ENCODE assay signal across 8 mouse cellular contexts in genomic region chr19:16132791-16132864, GRCm38 (mm10). TPM values are rescaled to one million over a fixed set of nuclear protein-coding genes. Genes with fewer than 3 reads are reported as not detected.
DNase-seq lines count a peak whose midpoint lies in the region; ATAC-seq and TF ChIP-seq lines count a peak whose summit lies in the region.

Gene Gnaq (plus strand): TSS chr19:16132831.

- no peak for DNase-seq in left cerebral cortex, adult 2 months (ENCODE audit: extremely low spot score in 1 of 2, low spot score in 2 of 2)
- DNase-seq in left cerebral cortex, adult 9 months (ENCODE audit: low spot score in 2 of 2) = no peak
- DNase-seq in heart, postnatal 0 days (ENCODE audit: low spot score) = no peak
- DNase-seq in limb, embryonic 10.5 days (ENCODE audit: low spot score) = no peak
- no peak for DNase-seq in cerebellum, adult 9-11 months
- DNase-seq in natural killer cell, adult 2 months (ENCODE audit: low spot score in 2 of 2) = no peak

- H3K4me2 ChIP-seq in embryonic facial prominence, embryonic 12.5 days (replicated peaks) = peak within 1 kb of the TSS; percentile 75
- peak within 1 kb of the TSS; percentile 70 for H3K4me2 ChIP-seq in heart, postnatal 0 days (ENCODE audit: low read depth, low read length)

- no peak for ATAC-seq in embryonic facial prominence, embryonic 12.5 days (ENCODE audit: insufficient number of reproducible peaks, insufficient read depth, low FRiP score, low TSS enrichment)
- no peak for ATAC-seq in heart, postnatal 0 days (ENCODE audit: insufficient read depth, low read depth)
- ATAC-seq in neutrophil, adult 5-6 weeks (ENCODE audit: extremely low read depth, insufficient number of reproducible peaks, low FRiP score, poor library complexity, severe bottlenecking) = no peak

- no peaks in the 10 kb centered on the region for H3K36me3 ChIP-seq in embryonic facial prominence, embryonic 12.5 days
- H3K36me3 ChIP-seq in heart, postnatal 0 days (replicated peaks; ENCODE audit: control insufficient read depth, insufficient read depth, low read length) = no peaks in the 10 kb centered on the region
- no peaks in the 10 kb centered on the region for H3K36me3 ChIP-seq in limb, embryonic 10.5 days

- H3K4me3 ChIP-seq in left cerebral cortex, adult 2 months = peak within 1 kb of the TSS; percentile 86
- peak within 1 kb of the TSS; percentile 92 for H3K4me3 ChIP-seq in embryonic facial prominence, embryonic 12.5 days
- peak within 1 kb of the TSS; percentile 99 for H3K4me3 ChIP-seq in heart, postnatal 0 days (ENCODE audit: low read depth, low read length)
- peak within 1 kb of the TSS; percentile 97 for H3K4me3 ChIP-seq in limb, embryonic 10.5 days

- no peak for TF ChIP-seq CTCF in left cerebral cortex, adult 2 months (IDR thresholded peaks at IDR 0.05)
- TF ChIP-seq CTCF in heart, postnatal 0 days (IDR thresholded peaks at IDR 0.05; ENCODE audit: low read depth) = no peak

- H3K27ac ChIP-seq in left cerebral cortex, adult 2 months = peak within 1 kb of the TSS; percentile 97
- peak within 1 kb of the TSS; percentile 99 for H3K27ac ChIP-seq in embryonic facial prominence, embryonic 12.5 days
- peak within 1 kb of the TSS; percentile 99 for H3K27ac ChIP-seq in heart, postnatal 0 days (ENCODE audit: low read depth)
- peak within 1 kb of the TSS; percentile 99 for H3K27ac ChIP-seq in limb, embryonic 10.5 days

- H3K9ac ChIP-seq in embryonic facial prominence, embryonic 12.5 days = peak within 1 kb of the TSS; percentile 99
- H3K9ac ChIP-seq in heart, postnatal 0 days (replicated peaks; ENCODE audit: low read depth, low read length) = peak within 1 kb of the TSS; percentile 99

- no peak for TF ChIP-seq EP300 in heart, postnatal 0 days (IDR thresholded peaks at IDR 0.05; ENCODE audit: low read depth)

- intact Hi-C loops in left cerebral cortex, adult 2 months (cut with DNase I) = loop anchor here (2.0 to 5.0 kb wide), 3 partner anchors 68 to 215 kb away; no protein-coding TSS in a partner anchor

- no peaks in the 10 kb centered on the region for H3K27me3 ChIP-seq in embryonic facial prominence, embryonic 12.5 days
- no peaks in the 10 kb centered on the region for H3K27me3 ChIP-seq in heart, postnatal 0 days (ENCODE audit: control insufficient read depth, insufficient read depth, low read length)
- no peaks in the 10 kb centered on the region for H3K27me3 ChIP-seq in limb, embryonic 10.5 days (ENCODE audit: low read depth, poor library complexity, severe bottlenecking)

- H3K4me1 ChIP-seq in embryonic facial prominence, embryonic 12.5 days = peaks cover 29% of the 10 kb centered on the region
- H3K4me1 ChIP-seq in heart, postnatal 0 days (ENCODE audit: control insufficient read depth, insufficient read depth) = peaks cover 32% of the 10 kb centered on the region
- peaks cover 32% of the 10 kb centered on the region for H3K4me1 ChIP-seq in limb, embryonic 10.5 days

- WGBS in embryonic facial prominence, embryonic 12.5 days = 0% methylated on average over 13 of the region's 14 CpGs
- 4% methylated on average over 4 of the region's 14 CpGs for WGBS in heart, postnatal 0 days
- 20% methylated on average over 14 of the region's 14 CpGs for WGBS in limb, embryonic 10.5 days

- no peaks in the 10 kb centered on the region for H3K9me3 ChIP-seq in embryonic facial prominence, embryonic 12.5 days
- no peaks in the 10 kb centered on the region for H3K9me3 ChIP-seq in heart, postnatal 0 days (replicated peaks; ENCODE audit: control insufficient read depth, low read length)
- H3K9me3 ChIP-seq in limb, embryonic 10.5 days (replicated peaks) = no peaks in the 10 kb centered on the region

RNA-seq across cellular contexts. Expression of gene Gnaq, which starts in this region (rescaled TPM):
- total RNA-seq in left cerebral cortex, adult 2 months (2021) = 100 to 1,000 TPM; 164 to 172 TPM
- 28.7 and 28.9 TPM in 2 replicates for polyA plus RNA-seq in embryonic facial prominence, embryonic 12.5 days (2016; fragmentation: Nextera tagmentation; extraction: Ambion mirVana)
- 24.6 and 27.0 TPM in 2 replicates for total RNA-seq in heart, postnatal 0 days (2014; rRNA removed; ENCODE audit: low replicate concordance)
- 11.9 and 12.7 TPM in 2 replicates for polyA plus RNA-seq in heart, postnatal 0 days (2015; fragmentation: Nextera tagmentation; extraction: Ambion mirVana)
- 16.8 and 19.6 TPM in 2 replicates for polyA plus RNA-seq in limb, embryonic 10.5 days (2016; fragmentation: Nextera tagmentation; extraction: Ambion mirVana)
- 40.2 and 46.7 TPM in 2 replicates for total RNA-seq in neutrophil, adult 5-6 weeks (2017)
